Mouse (Mus musculus): ENCODE data around the gene Neurl1a.

DNA sequence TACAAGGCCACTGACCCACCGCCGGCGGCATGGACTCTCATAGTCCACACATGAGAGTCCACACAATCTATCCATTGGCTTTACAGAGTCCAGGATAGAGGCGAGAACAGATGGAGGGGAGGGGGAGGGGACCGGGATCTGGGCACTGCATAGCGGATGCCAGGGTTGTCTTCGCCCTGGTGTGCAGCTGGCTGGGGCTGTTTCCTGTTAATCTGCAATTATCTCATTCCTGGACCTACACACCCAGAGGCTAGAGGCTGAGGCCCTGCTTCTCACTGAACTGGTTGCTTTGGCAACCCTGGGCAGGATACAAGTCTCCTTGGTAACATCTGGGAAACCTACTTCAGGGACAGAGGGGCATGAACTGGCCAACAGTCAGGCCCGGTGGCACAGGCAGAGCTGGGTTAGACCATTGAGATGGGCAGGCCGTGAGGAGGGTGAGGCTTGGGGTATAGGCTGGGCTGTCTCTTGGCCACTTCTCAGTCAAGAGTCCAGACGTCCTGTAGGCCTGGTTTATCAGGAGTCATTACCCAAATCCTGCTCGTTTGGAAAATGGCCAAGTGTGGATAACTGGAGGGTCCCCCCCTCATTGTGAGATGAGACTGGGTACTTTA, 10.0 kb downstream of the Neurl1a start:
- TF ChIP-seq EP300 (optimal IDR thresholded peaks at IDR 0.05) (no peak), CTCF (IDR thresholded peaks at IDR 0.05; ENCODE audit: low read depth) (no peak)

All from stomach, postnatal 0 days (tissue).